Mouse (Mus musculus) adrenal gland, adult 18-20 months (tissue): Measurements from ENCODE around the gene Fntb. TPM values are rescaled to one million over a fixed set of nuclear protein-coding genes. Genes with fewer than 3 reads are reported as not detected.
"Not testable (repeated sequence)": the region's sequence is repeated elsewhere in the genome, so short reads cannot be mapped to it uniquely, and the experiment has no call there.

Experiments used
- DNase-seq, 2 experiments: peaks; one replicate each; pipeline ENCODE4 v3.0.0; 2021 to 2022; ENCODE audit warnings: low spot score in 2 of 2
- total RNA-seq, 2 experiments: library from RNA; stranded (reverse); gene quantifications; 1 replicate in 1 of 2; 2 replicates in 1 of 2; pipeline ENCODE4 v1.2.3; 2021

Gene Fntb
- total RNA-seq, 2 experiments from 2014 or later, result 12.8 to 14.9 TPM

DNA sequence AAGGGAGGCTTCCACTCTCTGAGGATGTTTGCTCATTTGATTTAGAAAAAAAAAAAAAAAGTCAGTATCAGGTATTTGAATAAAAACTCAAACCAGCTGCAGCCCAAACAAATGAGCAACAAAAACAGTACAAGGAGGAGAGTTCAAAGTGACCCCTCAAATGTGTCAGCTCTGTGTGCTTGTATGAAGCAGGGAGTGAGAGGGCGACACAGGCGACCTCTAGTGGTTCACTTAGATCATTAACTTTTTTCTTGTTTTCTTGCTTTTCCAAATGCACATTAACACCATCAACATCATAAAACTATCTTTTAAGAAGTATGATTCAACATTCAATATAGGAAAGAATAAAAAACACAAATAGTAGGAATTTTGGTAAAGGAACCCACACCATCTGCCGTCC lies 67.3 kb downstream of the Fntb start:
- no peak for DNase-seq

DNA sequence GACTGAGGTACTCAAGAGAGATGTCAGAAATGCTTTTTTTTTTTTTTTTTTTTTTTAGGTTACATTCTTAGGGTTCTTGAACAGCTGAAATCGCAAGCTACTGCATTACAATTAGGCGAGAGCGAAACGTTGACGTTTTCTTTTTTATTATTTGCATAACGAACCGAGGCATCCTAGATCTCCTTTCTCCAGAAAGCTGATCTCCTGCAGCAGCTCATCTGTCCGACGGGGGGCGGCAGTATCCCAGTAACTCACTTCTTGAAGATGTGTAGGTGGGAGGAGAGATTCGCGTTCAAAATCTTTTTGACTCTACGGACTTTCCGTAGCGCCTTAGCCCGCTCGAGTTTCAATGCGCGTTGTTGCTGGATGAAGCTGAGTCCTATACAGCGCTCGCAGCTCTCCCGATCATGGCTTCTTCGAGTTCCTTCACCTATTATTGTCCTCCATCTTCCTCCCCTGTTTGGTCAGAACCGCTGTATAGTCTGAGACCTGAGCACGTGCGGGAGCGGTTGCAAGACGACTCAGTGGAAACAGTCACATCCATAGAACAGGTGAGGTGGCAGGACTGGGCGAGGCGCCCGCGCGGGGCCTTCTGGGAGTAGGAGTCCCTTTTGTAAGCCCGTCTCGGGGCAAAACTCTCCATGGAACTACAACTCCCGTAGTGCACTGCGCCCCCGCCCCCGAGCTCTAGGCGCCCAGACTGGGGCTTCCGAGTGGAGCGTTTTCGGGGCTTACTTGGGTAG lies 71.9 kb downstream of the Fntb start:
- peak; percentile 94 to 95 for DNase-seq

DNA sequence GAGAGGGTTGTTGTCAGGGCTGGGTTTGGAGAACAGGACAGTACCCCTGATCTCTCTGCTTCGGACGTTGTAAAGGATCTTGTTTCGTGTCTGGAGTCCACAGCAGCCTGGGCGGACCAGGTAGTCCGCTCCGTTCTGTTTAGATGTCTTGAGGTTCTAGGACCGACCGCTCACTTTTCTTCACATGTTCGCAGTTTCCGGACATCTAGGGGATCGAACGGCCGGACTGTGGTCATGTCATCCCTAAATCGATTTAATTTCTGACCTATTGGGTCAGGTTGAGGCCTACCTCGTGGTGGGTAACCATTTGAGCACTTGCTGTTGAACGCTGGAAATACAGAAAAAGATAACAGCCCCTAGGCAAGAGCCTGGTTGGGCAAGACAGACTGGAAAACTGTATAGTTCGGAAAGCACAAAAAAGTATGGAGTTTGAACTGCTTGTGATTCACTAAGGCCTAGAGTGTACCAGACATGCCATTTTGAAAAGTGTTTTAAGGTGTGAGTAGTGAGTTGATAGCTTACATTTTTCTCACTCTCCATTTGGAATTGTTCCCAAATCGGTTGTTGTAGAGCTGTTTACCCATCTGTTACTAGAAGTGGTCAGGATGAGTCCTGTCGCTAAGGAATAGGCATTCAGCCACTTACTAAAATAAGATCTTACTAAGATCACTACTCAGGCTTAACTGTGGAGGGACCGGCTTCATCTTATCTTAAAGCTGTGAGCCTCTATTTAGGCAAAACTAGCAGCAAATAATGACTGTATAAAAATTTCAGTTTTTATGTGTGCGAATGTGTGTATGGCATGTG lies 72.7 kb downstream of the Fntb start:
- DNase-seq, result no peak

DNA sequence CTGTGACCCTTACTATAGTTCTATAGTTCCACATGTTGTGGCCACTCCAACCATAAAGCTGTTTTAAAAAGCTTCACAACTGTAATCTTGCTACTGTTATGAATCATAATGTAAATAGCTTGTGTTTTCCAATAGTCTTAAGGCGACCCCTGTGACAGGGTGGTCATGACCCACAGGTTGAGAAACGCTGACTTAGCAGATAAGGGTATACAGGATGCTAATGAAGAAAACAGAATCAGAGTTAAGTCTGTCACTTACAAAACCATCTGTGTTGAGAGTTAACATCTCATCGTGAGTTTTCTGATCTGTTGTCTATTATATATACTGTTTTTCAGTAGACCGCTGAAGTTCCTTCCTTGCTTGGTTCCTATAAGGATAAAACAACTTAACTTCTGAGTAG lies 73.9 kb downstream of the Fntb start:
- no peak for DNase-seq

DNA sequence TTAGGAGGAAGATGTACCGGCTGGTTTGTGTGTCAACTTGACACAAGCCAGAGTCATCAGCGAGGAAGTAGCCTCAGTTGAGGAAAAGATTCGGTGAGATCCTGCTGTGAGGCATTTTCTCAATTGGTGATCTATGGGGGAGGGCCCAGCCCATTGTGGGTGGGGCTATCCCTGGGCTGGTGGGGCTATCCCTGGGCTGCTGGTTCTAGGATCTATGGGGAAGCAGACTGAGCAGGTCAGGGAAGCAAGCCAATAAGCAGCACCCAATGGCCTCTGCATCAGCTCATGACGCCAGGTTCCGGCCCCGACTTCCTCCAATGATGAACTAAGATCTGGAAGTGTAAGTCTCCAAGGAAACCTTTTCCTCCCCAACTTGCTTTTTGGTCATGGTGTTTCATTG lies 74.7 kb downstream of the Fntb start:
- no peak for DNase-seq

DNA sequence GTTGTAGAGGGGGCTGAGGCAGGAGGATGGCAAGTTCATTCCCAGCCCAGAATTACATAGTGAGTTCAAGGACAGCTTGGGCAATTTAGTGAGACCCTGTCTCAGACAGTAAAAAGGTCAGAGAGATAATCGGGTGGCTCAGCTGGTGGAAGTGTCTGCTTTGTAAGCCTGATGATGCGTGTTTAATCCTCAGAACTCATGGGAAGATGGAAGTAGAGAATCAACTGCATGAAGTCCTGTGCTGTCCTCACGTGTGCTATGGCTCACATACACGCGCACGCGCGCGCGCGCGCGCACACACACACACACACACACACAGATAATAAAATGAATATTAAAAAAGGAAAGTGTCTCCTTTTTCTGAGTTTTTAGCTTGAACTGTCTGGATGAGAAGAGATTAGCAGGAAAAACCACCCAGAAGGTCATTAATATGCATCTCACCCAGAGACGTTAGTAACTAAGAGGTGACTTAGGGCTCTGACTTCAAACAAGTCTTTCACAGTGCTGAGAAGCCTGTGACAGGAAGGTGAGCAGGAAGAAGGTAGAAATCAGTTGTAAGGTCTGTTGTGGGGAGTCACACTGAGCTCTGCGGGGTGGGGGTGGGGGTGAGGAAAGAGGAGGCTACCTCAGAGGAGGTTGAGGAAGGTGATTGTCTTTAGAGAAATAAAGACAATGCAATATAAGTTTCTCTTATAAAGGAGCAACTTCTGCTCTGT lies 79.1 kb downstream of the Fntb start:
- DNase-seq, result no peak

DNA sequence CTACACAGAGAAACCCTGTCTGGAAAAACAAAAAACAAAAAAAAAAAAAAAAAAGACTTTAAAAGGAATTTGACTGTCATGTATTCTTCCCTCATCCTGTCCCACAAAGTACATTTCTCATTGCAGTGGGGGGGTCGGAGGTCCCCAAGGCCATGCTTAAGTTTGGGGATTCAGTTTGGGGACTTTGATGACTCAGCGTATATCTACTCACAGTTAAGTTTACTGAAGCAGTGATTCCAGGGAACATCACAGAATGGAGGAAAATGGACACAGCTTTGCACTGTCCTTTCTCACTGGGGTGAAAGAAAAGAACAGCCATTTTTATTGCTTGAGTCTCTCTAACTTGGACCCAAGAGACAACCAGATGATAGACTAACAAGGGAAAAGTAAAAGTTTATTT lies 87.0 kb downstream of the Fntb start:
- no peak for DNase-seq

DNA sequence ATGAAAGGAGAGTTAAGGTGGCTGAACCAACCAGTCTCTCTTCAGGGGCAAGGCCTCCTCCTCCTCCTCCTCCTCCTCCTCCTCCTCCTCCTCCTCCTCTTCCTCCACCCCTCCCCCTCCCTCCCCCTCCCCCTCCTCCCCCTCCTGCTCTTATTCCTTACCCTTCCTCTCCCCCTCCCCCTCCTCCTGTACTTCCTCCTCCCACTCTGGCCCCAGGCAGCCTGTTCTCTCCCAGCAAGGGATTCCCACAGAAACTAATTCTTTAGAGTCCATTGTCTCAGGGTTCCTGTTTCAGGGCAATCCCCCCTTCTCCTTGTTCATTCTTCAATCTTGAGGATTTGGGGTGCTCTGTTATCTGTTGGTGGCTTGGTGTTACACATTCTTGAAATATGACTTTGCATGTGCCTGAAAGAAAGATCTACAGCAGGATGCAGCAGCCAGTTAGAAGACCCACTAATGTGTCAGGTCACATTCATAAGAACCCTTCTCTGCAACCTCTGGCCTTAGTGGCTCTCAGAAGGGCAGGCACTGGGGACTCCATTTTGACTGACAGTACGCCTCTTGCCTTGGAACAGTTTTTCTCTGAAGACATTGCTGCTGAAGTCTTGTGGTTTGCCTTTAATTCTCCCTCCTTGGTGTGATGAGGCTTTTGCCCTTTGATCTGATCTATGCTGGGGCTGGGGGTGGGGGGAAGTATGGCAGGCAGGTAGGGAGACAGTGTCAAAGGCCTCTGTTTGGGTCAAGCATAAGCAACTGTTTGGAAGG lies 88.2 kb downstream of the Fntb start:
- no peak for DNase-seq

DNA sequence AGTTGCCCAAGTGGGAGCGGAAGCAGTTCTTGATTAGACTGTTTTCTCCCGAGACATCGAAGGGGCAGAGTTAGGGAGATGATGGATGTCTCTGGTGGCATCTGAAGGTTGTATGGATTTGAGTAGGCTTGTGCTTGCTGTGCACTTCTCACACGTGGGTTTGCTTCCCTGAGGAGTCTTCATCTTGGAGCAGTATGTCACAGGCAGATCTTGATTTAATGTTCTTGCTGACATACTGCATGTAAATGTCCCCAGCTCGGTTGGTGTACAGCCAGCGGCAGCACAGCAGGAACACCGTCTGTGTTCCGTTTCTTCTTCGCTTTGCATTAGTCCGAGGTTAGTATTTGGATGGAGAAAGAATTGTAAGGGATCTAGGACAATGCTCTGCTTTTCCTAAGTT lies 91.7 kb downstream of the Fntb start:
- DNase-seq, result no peak

DNA sequence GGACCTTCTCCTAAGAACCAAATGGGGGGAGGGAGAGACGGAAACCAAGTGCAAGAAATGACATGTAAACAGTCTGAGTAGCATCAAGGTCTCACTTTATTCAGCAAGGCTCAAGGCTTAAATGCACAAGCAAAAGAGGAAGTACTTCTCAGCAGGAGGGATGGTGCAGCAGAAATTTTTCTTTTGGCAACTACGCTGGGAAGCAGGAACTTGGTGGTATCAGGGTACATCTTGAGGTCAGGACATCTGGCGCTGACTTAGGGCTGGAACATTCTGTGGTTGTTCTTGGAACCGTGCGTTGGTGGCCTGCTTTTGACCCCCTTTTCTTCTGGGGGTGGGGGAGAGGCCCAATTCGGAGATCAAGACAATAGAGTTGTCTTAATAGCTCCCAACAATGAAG lies 93.4 kb downstream of the Fntb start:
- DNase-seq, result not testable (repeated sequence)

DNA sequence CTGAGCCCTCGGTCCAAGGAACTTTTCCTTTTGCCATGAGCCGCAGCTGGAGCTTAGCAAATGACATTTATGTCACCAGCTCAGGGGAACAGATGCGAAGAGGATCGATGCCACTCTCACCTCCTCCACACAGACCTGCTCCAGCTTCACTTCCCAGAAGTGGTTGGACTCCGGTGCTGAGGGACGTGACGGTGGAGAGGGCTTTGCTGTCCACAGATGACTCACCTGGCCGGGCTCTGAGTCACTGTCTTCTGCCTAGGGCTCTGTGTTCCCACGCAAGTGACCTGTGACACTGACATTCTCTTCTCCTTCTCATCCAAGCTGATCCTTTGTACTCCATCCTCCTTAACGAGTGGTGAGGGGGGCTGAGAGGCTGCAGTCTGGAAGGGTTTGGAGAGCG lies 98.3 kb downstream of the Fntb start:
- DNase-seq, result peak; percentile 37 to 38

DNA sequence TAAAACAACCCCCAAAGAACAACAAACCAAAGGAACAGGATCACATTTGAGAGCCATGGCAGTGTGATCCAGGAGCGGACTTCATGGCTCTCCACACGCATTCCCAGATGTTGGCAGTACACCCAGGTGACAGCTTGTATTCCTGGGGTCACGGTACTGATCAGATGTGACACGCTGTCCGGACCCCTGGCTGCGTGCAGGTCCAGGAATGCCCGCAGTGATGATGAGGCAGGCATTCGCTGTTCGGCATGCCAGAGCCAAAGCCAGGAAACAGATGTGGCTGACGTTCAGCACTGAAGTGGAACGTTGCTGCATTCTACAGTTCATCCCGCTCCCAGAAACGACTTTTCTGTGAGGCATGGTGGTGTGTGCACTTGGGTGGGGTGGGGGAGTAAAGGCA lies 99.9 kb downstream of the Fntb start:
- DNase-seq, result no peak

DNA sequence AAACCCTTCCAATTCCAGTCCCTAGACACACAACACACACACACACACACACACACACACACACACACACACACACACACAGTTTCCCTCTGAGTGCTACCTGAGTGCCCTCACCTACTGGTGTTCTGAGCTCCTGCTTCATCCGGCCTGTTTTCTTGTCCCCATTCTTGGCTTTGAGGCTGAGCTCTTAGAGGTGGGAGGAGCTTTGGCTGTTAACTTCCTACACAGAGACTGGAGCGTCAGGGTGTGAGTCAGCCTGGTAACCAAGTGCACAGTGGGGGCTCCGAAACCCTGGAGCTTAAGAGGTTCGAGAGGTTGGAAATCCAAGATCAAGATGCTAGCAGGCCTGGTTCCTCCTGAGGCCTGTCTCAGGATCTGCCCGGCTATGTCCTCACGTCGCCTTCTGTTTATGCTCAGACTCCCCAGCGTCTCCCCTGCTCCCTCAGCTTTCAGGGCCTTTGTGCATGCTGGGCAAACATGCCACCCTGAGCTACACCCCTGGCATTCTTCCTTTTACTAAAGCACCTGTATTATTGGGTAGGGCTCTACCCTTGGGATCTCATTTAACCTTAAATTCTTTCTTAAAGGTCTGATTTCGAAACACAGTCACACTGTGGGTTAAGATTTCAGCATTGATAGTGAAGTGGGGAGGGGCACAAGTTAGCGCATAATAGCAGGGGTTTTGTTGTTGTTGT lies 102.3 kb downstream of the Fntb start:
- DNase-seq, result no peak

DNA sequence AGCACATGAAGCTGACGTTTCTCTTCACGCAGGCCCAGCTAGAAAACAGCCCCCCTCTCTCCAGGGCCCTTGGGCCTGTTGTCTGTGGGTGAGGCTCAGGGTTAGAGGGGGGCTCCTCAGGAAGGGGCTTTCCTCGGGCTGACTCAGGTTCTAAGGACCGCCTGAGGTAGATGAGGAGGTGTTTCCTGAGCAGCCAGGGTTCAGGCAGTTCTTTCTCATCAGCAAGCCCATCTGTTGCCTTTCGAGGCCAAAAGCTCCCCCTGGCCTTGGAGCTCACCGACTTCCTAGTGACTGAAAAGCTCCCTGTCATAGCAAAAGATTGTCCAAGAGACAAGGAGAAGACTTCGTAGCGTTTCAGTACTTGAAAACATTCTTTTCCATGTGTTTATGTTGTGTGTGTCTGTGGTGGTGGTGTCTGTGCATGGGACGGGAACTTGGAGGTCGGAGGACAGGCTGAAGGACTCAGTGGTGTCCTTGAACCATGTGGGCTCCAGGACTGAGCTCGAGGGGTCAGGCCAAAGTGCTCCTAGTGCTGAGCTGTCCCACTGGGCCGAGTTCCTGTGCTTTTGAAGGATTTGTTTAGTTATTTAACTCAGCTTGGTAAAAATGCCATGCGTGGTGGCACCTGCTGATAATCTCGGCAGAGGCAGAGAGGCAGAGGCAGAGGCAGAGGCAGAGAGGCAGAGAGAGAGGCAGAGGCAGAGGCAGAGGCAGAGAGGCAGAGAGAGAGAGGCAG lies 103.2 kb downstream of the Fntb start:
- no peak for DNase-seq

DNA sequence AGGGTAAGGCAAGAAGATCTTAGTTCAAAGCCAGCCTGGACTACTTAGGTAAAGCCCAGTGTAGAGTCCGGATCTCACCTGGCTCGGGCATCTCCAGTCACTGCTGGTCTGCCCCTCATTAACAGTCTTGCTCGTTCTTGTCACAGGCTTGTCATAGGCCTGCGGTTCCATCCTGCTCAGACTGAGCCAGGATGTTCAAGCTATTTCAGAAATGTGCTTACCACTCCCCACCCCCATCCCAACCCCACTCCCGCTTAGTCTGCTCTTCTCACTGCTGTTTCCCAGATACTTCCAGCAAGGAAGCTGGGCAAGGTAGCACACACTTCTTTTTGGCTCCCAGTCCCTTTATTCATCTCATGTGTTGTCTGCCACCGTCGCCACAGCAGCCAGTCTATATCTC lies 104.2 kb downstream of the Fntb start:
- DNase-seq, result no peak

DNA sequence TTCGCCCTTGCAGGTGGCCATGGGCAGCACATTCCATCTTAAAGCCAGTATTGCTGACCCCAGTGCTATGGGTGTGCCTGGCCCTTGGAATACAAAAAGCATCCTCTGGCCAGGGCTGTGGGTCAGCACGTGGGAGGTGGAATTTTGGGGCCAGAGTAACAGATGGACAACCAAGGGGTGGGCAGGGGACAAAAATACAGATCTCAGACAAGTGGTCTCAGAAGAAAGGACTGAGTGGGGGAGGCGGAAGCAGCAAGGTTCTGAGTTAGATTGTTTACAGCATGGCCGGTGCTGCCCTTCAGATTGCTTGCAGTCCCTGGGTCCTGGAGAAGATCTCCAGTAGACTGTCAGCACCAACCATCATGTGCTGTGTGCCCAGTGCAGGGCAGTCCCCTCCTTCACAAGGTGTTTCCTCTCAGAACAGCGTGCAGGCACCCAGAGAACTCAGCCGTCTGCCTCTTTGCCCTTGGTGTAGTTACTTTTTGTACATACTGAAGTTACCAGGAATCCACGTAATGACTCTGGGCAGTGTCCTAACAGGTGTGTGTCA lies 107.5 kb downstream of the Fntb start:
- DNase-seq, result no peak

DNA sequence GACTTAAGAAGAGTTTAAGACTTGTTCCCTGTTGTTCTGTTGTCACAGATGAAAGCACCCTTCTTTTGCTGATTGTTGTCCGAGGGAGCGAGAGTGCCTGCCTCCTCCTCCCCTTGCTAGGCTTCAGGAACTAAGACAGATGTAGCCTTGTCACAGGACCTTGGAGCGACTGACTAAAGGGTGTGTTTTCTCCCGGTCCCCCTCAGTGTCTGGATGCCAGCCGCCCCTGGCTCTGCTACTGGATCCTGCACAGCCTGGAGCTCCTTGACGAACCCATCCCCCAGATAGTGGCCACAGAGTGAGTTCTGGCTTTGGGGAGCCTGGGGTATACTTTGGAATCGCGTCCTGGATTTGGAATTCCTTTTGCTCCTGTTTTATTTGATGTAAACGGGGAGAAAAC lies 109.4 kb downstream of the Fntb start:
- DNase-seq, result peak in 1 of 2 experiments; percentile 15

DNA sequence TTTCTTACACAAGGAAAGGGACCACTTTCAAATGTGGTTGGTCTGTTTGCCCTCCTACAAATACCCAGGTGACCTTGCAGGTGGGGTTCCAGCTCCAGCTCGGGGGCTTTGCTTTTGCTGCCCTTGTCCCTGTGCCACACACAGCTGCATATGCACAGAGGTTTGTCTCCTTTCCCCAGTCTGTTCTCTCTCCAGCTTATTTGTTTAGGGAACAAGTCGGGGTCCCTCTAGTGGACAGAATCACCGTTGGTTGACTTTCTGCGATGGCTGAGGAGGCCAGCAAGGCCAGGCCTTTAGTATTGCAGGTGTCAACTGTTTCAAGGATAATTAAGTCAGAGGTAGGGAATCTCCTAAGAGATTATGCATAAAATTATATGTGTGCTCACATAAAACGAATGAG lies 113.9 kb downstream of the Fntb start:
- DNase-seq, result peak; percentile 42 to 48

DNA sequence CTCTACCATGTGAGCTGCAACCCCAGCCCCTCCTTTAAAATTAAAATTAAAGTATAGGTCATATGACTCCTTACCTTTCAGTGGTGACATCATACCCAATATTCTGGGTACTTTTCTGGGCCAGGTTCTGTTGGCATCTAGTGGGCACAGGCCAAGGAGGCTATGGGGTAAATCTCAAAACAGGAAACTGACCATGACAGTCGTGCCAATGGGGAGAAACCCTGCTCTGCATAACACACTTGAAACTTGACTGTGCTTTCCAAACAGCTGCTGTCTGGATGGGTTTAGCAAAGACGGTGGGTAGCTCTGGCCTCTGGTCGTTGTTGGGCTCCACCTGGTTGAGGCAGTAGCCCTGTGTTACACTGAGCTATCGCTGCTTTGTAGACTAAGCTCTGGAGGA lies 114.7 kb downstream of the Fntb start:
- no peak for DNase-seq

DNA sequence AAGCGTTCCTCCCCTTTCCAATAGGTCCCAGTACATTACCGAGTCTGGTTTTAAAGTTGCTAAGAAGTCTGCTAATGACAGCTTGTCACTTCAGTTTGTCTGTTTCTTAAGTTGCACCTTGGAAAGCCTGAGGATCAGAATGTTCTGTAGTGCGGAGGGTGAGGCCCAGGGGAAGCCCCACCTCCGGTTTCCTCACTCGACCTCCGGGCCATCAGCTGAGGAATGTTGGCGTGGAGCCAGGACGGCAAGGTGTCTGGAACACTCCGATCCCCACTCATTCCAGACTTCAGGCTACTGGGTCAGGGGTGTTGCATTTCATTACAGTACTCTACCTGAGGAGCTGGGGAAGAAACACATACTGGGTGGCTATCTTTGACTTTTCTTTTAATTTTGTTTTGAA lies 118.4 kb downstream of the Fntb start:
- DNase-seq, result peak in 1 of 2 experiments; percentile 63
